Mouse (Mus musculus) c-Kit-positive CD71-negative TER-119-negative erythroid progenitor cells, embryonic 14.5 days (primary cell): Measurements from ENCODE around the gene Eloa.

Experiments used
- DNase-seq: peaks from one replicate; pipeline ENCODE4 v3.0.0-alpha.2; 2013; ENCODE audit warnings: low read depth

Gene Eloa

GRCm38 (mm10) chr4:136030968-136031909 lies 9.7 kb upstream of the Eloa start:
- no peak for DNase-seq

- no peak for DNase-seq
Observed at GRCm38 (mm10) chr4:136028689-136029088, 7.1 kb upstream of the Eloa start.

- DNase-seq, result no peak
Observed at GRCm38 (mm10) chr4:136028132-136028564, 6.6 kb upstream of the Eloa start.

- DNase-seq, result no peak
Observed at GRCm38 (mm10) chr4:136027416-136028131, 6.0 kb upstream of the Eloa start.

GRCm38 (mm10) chr4:136025350-136025749 lies 3.8 kb upstream of the Eloa start:
- DNase-seq, result no peak

- no peak for DNase-seq
Observed at GRCm38 (mm10) chr4:136022924-136023323, 1.4 kb upstream of the Eloa start.

GRCm38 (mm10) chr4:136020743-136021548 lies 617 bp downstream of the Eloa start:
- DNase-seq, result peak; percentile 53

- no peak for DNase-seq
Observed at GRCm38 (mm10) chr4:136016059-136016602, 5.4 kb downstream of the Eloa start.

GRCm38 (mm10) chr4:136010586-136010985 lies 11.0 kb downstream of the Eloa start:
- DNase-seq, result no peak

- no peak for DNase-seq
Observed at GRCm38 (mm10) chr4:136008782-136009447, 12.6 kb downstream of the Eloa start.

GRCm38 (mm10) chr4:136006821-136007220 lies 14.7 kb downstream of the Eloa start:
- no peak for DNase-seq

GRCm38 (mm10) chr4:136004921-136005320 lies 16.6 kb downstream of the Eloa start:
- no peak for DNase-seq

- no peak for DNase-seq
Observed at GRCm38 (mm10) chr4:136004107-136004675, 17.4 kb downstream of the Eloa start.

GRCm38 (mm10) chr4:135995118-135995517 lies 26.4 kb downstream of the Eloa start:
- no peak for DNase-seq

- no peak for DNase-seq
Observed at GRCm38 (mm10) chr4:135993941-135994340, 27.6 kb downstream of the Eloa start.

- DNase-seq, result no peak
Observed at GRCm38 (mm10) chr4:135987714-135988113, 33.8 kb downstream of the Eloa start.

GRCm38 (mm10) chr4:135986943-135987710 lies 34.4 kb downstream of the Eloa start, which contains the start of gene Pithd1:
TSS of gene Pithd1 (minus strand) at chr4:135987264.
- DNase-seq, result peak; percentile 84

GRCm38 (mm10) chr4:135986301-135986942 lies 35.1 kb downstream of the Eloa start:
- DNase-seq, result no peak

- DNase-seq, result no peak
Observed at GRCm38 (mm10) chr4:135985769-135986168, 35.8 kb downstream of the Eloa start.

GRCm38 (mm10) chr4:135985193-135985592 lies 36.4 kb downstream of the Eloa start:
- DNase-seq, result no peak
